Mouse (Mus musculus) liver, postnatal 0 days (tissue): ENCODE measurements around the gene Dpysl5.

Experiments
- CTCF ChIP-seq: sonication (generic); IDR thresholded peaks from 2 replicates; pipeline ENCODE4 v1.5.1; 2016; ENCODE audit warnings: antibody characterized with exemption, low read depth
- EP300 ChIP-seq: IDR thresholded peaks from 2 replicates; pipeline ENCODE4 v1.6.1; 2016; ENCODE audit warnings: antibody characterized with exemption, low read depth, mild to moderate bottlenecking

DNA sequence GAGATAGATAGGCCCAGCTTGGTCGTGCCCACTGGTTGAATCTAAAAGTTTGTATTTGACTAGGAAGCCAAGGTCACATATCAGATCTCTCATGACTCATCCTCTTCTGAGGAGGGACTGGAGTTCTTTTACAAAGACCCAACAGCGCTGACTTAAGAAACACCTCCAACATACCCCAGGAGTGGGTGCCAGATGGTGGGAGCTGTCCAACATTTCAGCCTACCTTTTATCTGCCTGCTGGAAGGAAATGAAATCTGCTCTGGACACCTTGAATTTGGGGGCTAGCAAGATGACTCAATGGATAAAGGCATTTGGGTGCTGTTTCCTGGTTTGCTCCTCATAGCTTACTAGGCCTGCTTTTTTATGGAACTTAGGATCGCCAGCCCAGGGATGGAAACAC, 130.5 kb downstream of the Dpysl5 start:
- TF ChIP-seq CTCF (no peak), EP300 (no peak)
